Mouse (Mus musculus) G1E (cell line): ENCODE results near the gene Phf19.

Experiments used
- CTCF ChIP-seq: IDR thresholded peaks from 2 replicates; pipeline ENCODE4 v1.5.1; 2012; ENCODE audit warnings: low read depth, low read length, inconsistent platforms, mixed read lengths
- GATA1 ChIP-seq: IDR thresholded peaks from 2 replicates; pipeline ENCODE4 v1.6.1; 2012; ENCODE audit warnings: borderline replicate concordance, low read length, inconsistent platforms, mixed read lengths
- GATA2 ChIP-seq: IDR thresholded peaks from 2 replicates; pipeline ENCODE4 v1.6.1; 2012; ENCODE audit warnings: low read depth, low read length, inconsistent platforms, borderline replicate concordance
- POLR2AphosphoS5 ChIP-seq: IDR thresholded peaks from 2 replicates; pipeline ENCODE4 v1.6.1; 2012; ENCODE audit warnings: low read depth, low read length, inconsistent platforms; ENCODE audit not compliant: insufficient replicate concordance
- TAL1 ChIP-seq: conservative IDR thresholded peaks from 2 replicates; pipeline ENCODE4 v1.6.1; 2012; ENCODE audit warnings: low read depth, low read length, inconsistent platforms, mixed read lengths

GRCm38 (mm10) chr2:34961481-34962036 lies 47.7 kb upstream of the Phf19 start, which contains the start of gene Traf1:
- TF ChIP-seq CTCF = no peak
- no peak for TF ChIP-seq POLR2AphosphoS5
- TF ChIP-seq GATA1 = no peak
- TF ChIP-seq GATA2 = no peak
- TF ChIP-seq TAL1 = no peak
